Mouse (Mus musculus) embryonic facial prominence, embryonic 13.5 days (tissue): Measurements from ENCODE around the gene Pnkp. TPM values are rescaled to one million over a fixed set of nuclear protein-coding genes. Genes with fewer than 3 reads are reported as not detected.
A peak's percentile ranks its signal among the peaks of the same experiment; 100 is the strongest.
"Not testable (repeated sequence)": the region's sequence is repeated elsewhere in the genome, so short reads cannot be mapped to it uniquely, and the experiment has no call there.

Experiments used
- ATAC-seq: fragments of 200-750 bp; cut with Nextera tagmentation; 2 replicates; pipeline ENCODE4 v1.8.0; 2017; ENCODE audit warnings: low read depth; ENCODE audit not compliant: insufficient number of reproducible peaks, insufficient read depth, low FRiP score, low TSS enrichment
- H3K27ac ChIP-seq: fragments of 300-500 bp; sonication (generic); 2 replicates; pipeline ENCODE4 v1.5.1; 2015; ENCODE audit warnings: moderate library complexity, mild to moderate bottlenecking, inconsistent platforms
- H3K27me3 ChIP-seq: fragments of 300-500 bp; sonication (generic); 2 replicates; pipeline ENCODE4 v1.6.1; 2015; ENCODE audit warnings: mild to moderate bottlenecking, inconsistent platforms
- H3K36me3 ChIP-seq: fragments of 300-500 bp; sonication (generic); 2 replicates; pipeline ENCODE4 v1.6.1; 2015; ENCODE audit warnings: mild to moderate bottlenecking, inconsistent platforms
- H3K4me1 ChIP-seq: fragments of 300-500 bp; sonication (generic); 2 replicates; pipeline ENCODE4 v1.6.1; 2015; ENCODE audit warnings: inconsistent platforms
- H3K4me2 ChIP-seq: fragments of 300-500 bp; sonication (generic); 2 replicates; pipeline ENCODE4 v1.6.1; 2015; ENCODE audit warnings: moderate library complexity, mild to moderate bottlenecking, inconsistent platforms
- H3K4me3 ChIP-seq: fragments of 300-500 bp; sonication (generic); 2 replicates; pipeline ENCODE4 v1.5.1; 2015; ENCODE audit warnings: mild to moderate bottlenecking, inconsistent platforms
- H3K9ac ChIP-seq: fragments of 300-500 bp; sonication (generic); 2 replicates; pipeline ENCODE4 v1.6.1; 2015; ENCODE audit warnings: mild to moderate bottlenecking, inconsistent platforms
- H3K9me3 ChIP-seq: fragments of 300-500 bp; sonication (generic); 2 replicates; pipeline ENCODE4 v1.6.1; 2016; ENCODE audit warnings: inconsistent platforms
- WGBS: fragments of 180-500 bp; shearing (Covaris S2); methylation state at CpG from one replicate; pipeline ENCODE4 v1.1.7; 2015; ENCODE audit warnings: mixed read lengths; 5-methylcytosine and 5-hydroxymethylcytosine counted together
- polyA plus RNA-seq: library from polyadenylated mRNA; unstranded; fragments of >200 nt; fragmentation: Nextera tagmentation; extraction: Ambion mirVana; gene quantifications from 2 replicates; pipeline ENCODE4 v1.2.1, GENCODE M21; 2015

The Pnkp gene
- polyA plus RNA-seq, 1 experiment from 2014 or later = 30.0 TPM

- 88% methylated on average over 2 of the region's 2 CpGs for WGBS
- not testable (repeated sequence) for H3K4me3 ChIP-seq, H3K27ac ChIP-seq, H3K4me2 ChIP-seq, ATAC-seq, H3K9me3 ChIP-seq, H3K9ac ChIP-seq, H3K27me3 ChIP-seq
- peaks cover 24% of the 10 kb centered on the region for H3K4me1 ChIP-seq
- H3K36me3 ChIP-seq = peaks cover 11% of the 10 kb centered on the region
These were observed 14.8 kb downstream of the Pnkp start for GRCm38 (mm10) chr7:44871774-44872173.

GRCm38 (mm10) chr7:44877833-44878232 lies 20.9 kb downstream of the Pnkp start:
- H3K27ac ChIP-seq = no peak overlapping the region
- no peaks in the 10 kb centered on the region for H3K4me1 ChIP-seq
- H3K4me2 ChIP-seq = no peak overlapping the region
- no peaks in the 10 kb centered on the region for H3K9me3 ChIP-seq
- no peak overlapping the region for H3K9ac ChIP-seq
- H3K36me3 ChIP-seq = peaks cover 71% of the 10 kb centered on the region
- H3K27me3 ChIP-seq = no peaks in the 10 kb centered on the region
- ATAC-seq = no peak
- WGBS = 89% methylated on average over 14 of the region's 14 CpGs
- H3K4me3 ChIP-seq = no peak overlapping the region

GRCm38 (mm10) chr7:44883036-44883435 lies 26.1 kb downstream of the Pnkp start:
- ATAC-seq = no peak
- H3K36me3 ChIP-seq = peaks cover 96% of the 10 kb centered on the region
- 95% methylated on average over 3 of the region's 3 CpGs for WGBS
- no peak overlapping the region for H3K27ac ChIP-seq
- no peak overlapping the region for H3K4me3 ChIP-seq
- no peak overlapping the region for H3K4me2 ChIP-seq
- no peaks in the 10 kb centered on the region for H3K4me1 ChIP-seq
- no peak overlapping the region for H3K9ac ChIP-seq
- H3K27me3 ChIP-seq = no peaks in the 10 kb centered on the region
- H3K9me3 ChIP-seq = no peaks in the 10 kb centered on the region

- no peaks in the 10 kb centered on the region for H3K27me3 ChIP-seq
- H3K4me1 ChIP-seq = 0 out of 2 replicates have a peak, but pooled peaks cover 8% of the 10 kb centered on the region
- ATAC-seq = no peak
- no peak overlapping the region for H3K4me3 ChIP-seq
- H3K9ac ChIP-seq = no peak overlapping the region
- no peak overlapping the region for H3K4me2 ChIP-seq
- H3K27ac ChIP-seq = no peak overlapping the region
- no peaks in the 10 kb centered on the region for H3K9me3 ChIP-seq
- WGBS = 97% methylated on average over 5 of the region's 5 CpGs
- H3K36me3 ChIP-seq = peaks cover 95% of the 10 kb centered on the region
These were observed 27.7 kb downstream of the Pnkp start for GRCm38 (mm10) chr7:44884637-44885036.

GRCm38 (mm10) chr7:44886964-44887363 lies 30.0 kb downstream of the Pnkp start:
- Histone ChIP-seq H3K27me3 (no peaks in the 10 kb centered on the region), H3K9ac (no peak overlapping the region), H3K4me2 (no peak overlapping the region), H3K4me3 (no peak overlapping the region), H3K9me3 (no peaks in the 10 kb centered on the region), H3K27ac (no peak overlapping the region), H3K36me3 (peaks cover 79% of the 10 kb centered on the region), H3K4me1 (peaks cover 23% of the 10 kb centered on the region)
- WGBS = 83% methylated on average over 7 of the region's 7 CpGs
- ATAC-seq = no peak

GRCm38 (mm10) chr7:44888256-44889105 lies 31.5 kb downstream of the Pnkp start:
- no peak overlapping the region for H3K4me3 ChIP-seq
- H3K27me3 ChIP-seq = no peaks in the 10 kb centered on the region
- peaks cover 64% of the 10 kb centered on the region for H3K36me3 ChIP-seq
- no peaks in the 10 kb centered on the region for H3K9me3 ChIP-seq
- H3K27ac ChIP-seq = no peak overlapping the region
- no peak for ATAC-seq
- no peak overlapping the region for H3K4me2 ChIP-seq
- peaks cover 27% of the 10 kb centered on the region for H3K4me1 ChIP-seq
- WGBS = 92% methylated on average over 13 of the region's 13 CpGs
- H3K9ac ChIP-seq = peak overlapping the region; percentile 27; the same call in 1 of the 2 replicates

GRCm38 (mm10) chr7:44890180-44890579 lies 33.2 kb downstream of the Pnkp start:
- Histone ChIP-seq H3K4me3 (peak overlapping the region; percentile 87; the same call in 1 of the 2 replicates), H3K9ac (0 out of 2 replicates have a peak overlapping the region, but pooled peaks have one; percentile 91), H3K9me3 (no peaks in the 10 kb centered on the region), H3K4me2 (peak overlapping the region; percentile 94; the same call in 1 of the 2 replicates), H3K27ac (no peak overlapping the region), H3K27me3 (no peaks in the 10 kb centered on the region), H3K4me1 (peaks cover 41% of the 10 kb centered on the region), H3K36me3 (peaks cover 49% of the 10 kb centered on the region)
- ATAC-seq = no peak
- 85% methylated on average over 7 of the region's 7 CpGs for WGBS

- Histone ChIP-seq H3K36me3 (peaks cover 44% of the 10 kb centered on the region), H3K4me3 (peak overlapping the region; percentile 87)
These were observed 33.8 kb downstream of the Pnkp start for GRCm38 (mm10) chr7:44890737-44891136.

GRCm38 (mm10) chr7:44891611-44892010 lies 34.7 kb downstream of the Pnkp start:
- Histone ChIP-seq H3K27me3 (no peaks in the 10 kb centered on the region), H3K4me1 (peaks cover 45% of the 10 kb centered on the region), H3K9ac (peak overlapping the region; percentile 91), H3K27ac (peak overlapping the region; percentile 95; the same call in 1 of the 2 replicates), H3K9me3 (no peaks in the 10 kb centered on the region), H3K4me3 (peak overlapping the region; percentile 87), H3K36me3 (peaks cover 35% of the 10 kb centered on the region), H3K4me2 (peak overlapping the region; percentile 94)
- ATAC-seq = no peak
- WGBS = 22% methylated on average over 6 of the region's 6 CpGs

More at GRCm38 (mm10) chr7:44890737-44891136, 33.8 kb downstream of the Pnkp start:
- Histone ChIP-seq H3K27ac (no peak overlapping the region), H3K4me2 (peak overlapping the region; percentile 94), H3K27me3 (no peaks in the 10 kb centered on the region), H3K4me1 (peaks cover 43% of the 10 kb centered on the region), H3K9ac (peak overlapping the region; percentile 91), H3K9me3 (no peaks in the 10 kb centered on the region)
- ATAC-seq = no peak
- WGBS = 90% methylated on average over 4 of the region's 4 CpGs

- WGBS = under 1% methylated on average over 56 of the region's 56 CpGs
- Histone ChIP-seq H3K4me2 (peak within 1 kb of the TSS; percentile 94), H3K27me3 (no peaks in the 10 kb centered on the region), H3K9ac (peak within 1 kb of the TSS; percentile 91), H3K27ac (peak within 1 kb of the TSS; percentile 95), H3K36me3 (peaks cover 27% of the 10 kb centered on the region), H3K4me3 (peak within 1 kb of the TSS; percentile 87), H3K4me1 (peaks cover 53% of the 10 kb centered on the region), H3K9me3 (no peaks in the 10 kb centered on the region)
- peak; percentile 77 for ATAC-seq
These were observed 35.5 kb downstream of the Pnkp start, which contains the start of gene Med25 for GRCm38 (mm10) chr7:44892276-44892921. Med25 (minus strand) TSS chr7:44892712.

- H3K9me3 ChIP-seq = no peaks in the 10 kb centered on the region
- H3K9ac ChIP-seq = 0 out of 2 replicates have a peak overlapping the region, but pooled peaks have one; percentile 11
- peak overlapping the region; percentile 94 for H3K4me2 ChIP-seq
- no peak for ATAC-seq
- peak overlapping the region; percentile 87 for H3K4me3 ChIP-seq
- H3K4me1 ChIP-seq = peaks cover 59% of the 10 kb centered on the region
- H3K27ac ChIP-seq = peak overlapping the region; percentile 93
- H3K27me3 ChIP-seq = no peaks in the 10 kb centered on the region
- 16% methylated on average over 8 of the region's 8 CpGs for WGBS
- peaks cover 21% of the 10 kb centered on the region for H3K36me3 ChIP-seq
These were observed 36.3 kb downstream of the Pnkp start for GRCm38 (mm10) chr7:44893197-44893596.
